Mouse (Mus musculus): ENCODE results near the gene Art4.
A peak's percentile ranks its signal among the peaks of the same experiment; 100 is the strongest.

Art4 gene

GRCm38 (mm10) chr6:136866150-136866549 is 8.6 kb upstream of the Art4 start:
- no peak for DNase-seq (ENCODE audit: low read depth, low spot score)

- DNase-seq (ENCODE audit: low read depth, low spot score) = no peak
Observed at GRCm38 (mm10) chr6:136865360-136865759, 7.8 kb upstream of the Art4 start.

GRCm38 (mm10) chr6:136861020-136861419 is 3.5 kb upstream of the Art4 start:
- DNase-seq (ENCODE audit: low read depth, low spot score) = peak; percentile 61

- DNase-seq (ENCODE audit: low read depth, low spot score) = no peak
Observed at GRCm38 (mm10) chr6:136858420-136858819, 887 bp upstream of the Art4 start.

DNA sequence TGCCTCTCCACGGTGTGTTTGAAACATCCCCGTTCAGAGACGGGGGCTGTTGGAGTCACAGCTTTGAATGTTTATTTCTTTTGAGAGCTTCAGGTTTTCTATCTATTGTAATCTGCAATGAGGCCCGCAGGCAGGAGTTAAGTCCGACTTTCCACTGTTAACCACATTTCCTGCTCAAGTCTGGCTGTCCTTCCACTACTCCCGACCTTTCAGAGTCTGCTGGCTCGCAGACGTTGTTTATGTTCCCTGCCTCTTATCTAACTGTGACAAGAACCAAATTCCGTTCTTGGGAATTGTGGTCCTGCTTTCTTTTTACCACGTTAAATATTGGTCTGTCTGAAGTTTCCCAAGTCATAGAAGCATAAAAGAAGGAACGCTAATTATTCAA is 334 bp upstream of the Art4 start:
- DNase-seq (ENCODE audit: low read depth, low spot score) = no peak

DNA sequence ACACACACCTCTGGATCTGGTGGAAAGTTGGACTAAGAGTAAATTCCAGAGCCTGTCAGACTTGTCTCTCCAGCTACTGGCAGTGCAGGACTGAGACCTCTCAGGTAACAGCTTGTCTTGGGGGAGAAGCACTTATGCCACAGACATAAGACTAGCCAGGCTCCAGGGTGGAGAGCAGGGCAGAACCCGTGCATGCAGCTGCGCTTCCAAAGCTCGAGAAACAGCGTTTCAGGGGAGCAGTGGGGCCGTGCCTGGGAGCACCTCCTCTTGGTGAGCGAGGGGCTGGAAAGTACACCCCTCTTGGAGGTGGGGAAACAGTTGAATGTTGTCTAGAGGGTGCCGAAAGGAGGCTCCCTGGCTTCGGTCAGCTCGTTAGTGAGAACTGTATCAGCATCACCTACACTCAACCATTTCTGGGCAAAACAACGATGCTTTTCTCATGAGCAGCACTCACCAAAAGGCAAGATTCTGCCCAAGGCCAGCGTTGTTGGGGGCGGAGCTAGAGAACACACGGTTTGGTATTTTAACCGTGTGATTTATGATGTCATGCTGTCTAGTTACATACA is 1.4 kb downstream of the Art4 start:
- DNase-seq (ENCODE audit: low read depth, low spot score) = no peak

DNA sequence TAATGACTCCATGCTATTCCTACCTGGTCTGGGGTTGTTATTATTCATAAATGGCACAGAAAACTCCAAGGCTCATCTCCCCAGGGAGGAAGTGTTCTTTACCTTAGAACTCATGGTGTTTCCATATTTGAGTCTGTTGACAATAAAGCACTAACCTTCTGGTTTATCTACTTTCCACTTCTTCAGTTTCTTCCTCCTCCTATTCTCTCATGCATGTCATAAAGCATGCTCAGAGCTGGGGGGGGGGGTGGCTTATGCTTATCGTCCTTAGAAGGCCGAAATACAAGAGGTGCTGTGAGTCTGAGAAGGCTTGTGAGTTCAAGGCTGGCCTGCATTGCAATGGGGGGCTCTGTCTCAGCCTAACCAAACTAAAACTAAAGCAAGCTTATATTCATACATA is 2.4 kb downstream of the Art4 start:
- DNase-seq (ENCODE audit: low read depth, low spot score) = no peak

GRCm38 (mm10) chr6:136854361-136854781 is 3.2 kb downstream of the Art4 start:
- DNase-seq (ENCODE audit: low read depth, low spot score) = no peak

DNA sequence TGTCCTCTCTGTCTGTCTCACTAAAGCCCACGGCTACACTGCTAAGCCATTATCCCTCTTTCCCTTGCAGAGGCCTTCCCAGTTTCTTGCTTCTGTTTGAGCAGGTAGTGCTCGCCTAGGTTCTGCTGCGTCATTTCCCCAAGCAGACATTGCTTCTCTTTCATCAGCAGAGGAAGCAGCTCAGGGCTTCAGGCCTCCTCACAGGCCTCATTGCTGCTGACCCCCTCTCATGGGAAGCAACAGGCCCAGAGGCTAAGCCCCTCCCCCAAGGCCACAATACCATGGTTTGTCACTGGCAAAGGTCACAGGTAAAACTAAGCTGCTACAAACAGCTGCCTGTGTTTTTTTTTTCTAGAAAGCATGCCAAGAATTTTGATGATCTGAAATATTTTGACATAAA is 4.8 kb downstream of the Art4 start:
- no peak for DNase-seq (ENCODE audit: low read depth, low spot score)

- no peak for DNase-seq (ENCODE audit: low read depth, low spot score)
Observed at GRCm38 (mm10) chr6:136852348-136852747, 5.2 kb downstream of the Art4 start.

- DNase-seq (ENCODE audit: low read depth, low spot score) = no peak
Observed at GRCm38 (mm10) chr6:136850267-136850666, 7.3 kb downstream of the Art4 start.

- DNase-seq (ENCODE audit: low read depth, low spot score) = no peak
Observed at GRCm38 (mm10) chr6:136848971-136849370, 8.6 kb downstream of the Art4 start.

DNA sequence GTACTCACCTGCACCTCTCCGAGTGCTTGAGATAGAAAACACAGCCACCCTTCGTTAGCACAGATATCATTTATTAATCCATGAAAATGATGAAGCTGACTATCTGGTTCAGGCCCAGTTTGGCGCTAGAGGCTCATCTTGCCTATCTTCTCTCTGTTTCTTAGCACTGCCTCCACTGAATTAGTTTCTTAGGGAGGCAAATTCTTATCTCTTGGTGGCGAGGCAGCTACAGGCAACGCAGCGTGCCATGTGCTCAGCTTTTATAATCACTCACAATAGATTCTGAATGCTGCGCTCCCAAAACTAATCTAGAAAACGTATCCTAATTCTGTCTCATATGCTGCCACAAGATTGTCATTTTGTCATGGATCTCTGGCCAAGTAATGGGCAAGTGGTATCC is 9.1 kb downstream of the Art4 start:
- no peak for DNase-seq (ENCODE audit: low read depth, low spot score)

GRCm38 (mm10) chr6:136847790-136848189 is 9.7 kb downstream of the Art4 start:
- peak; percentile 77 for DNase-seq (ENCODE audit: low read depth, low spot score)

- no peak for DNase-seq (ENCODE audit: low read depth, low spot score)
Observed at GRCm38 (mm10) chr6:136847267-136847666, 10.3 kb downstream of the Art4 start.

DNA sequence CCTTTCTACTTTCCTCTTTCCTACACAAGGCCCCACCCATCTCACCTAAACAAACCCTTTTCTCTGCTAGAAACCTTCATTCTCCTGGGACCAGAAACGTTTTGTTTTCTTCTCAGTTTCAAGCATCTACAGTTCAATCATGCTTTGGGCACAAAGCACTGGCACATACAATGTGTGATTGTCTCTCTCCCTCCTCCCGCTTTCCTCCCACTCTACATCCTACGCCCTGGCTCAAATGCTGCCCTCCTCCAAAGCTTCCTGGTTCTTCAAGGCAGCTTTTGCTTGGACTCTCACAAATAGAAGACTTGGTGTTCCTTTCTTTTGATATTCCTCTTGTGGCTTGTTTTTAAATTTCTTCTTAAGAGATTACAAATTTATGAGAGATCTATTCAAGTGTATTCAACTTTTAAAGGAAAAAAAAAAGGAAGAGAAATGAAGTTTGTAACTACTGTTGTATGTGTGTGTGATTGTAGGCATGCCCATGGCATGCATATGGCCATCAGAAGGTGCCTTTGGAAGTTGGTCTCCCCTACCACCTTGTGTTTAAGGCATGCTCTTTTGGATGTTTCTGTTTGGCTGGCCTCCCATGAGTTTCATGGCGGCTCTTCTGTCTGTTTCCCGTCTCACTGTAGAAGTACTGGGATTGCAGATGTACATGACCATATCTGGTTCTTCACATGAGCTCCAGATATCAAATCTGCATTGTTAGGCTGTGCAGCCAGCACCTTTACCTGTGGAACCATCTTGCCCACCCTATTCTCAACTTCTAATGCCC is 11.6 kb downstream of the Art4 start:
- no peak for DNase-seq (ENCODE audit: low read depth, low spot score)

DNA sequence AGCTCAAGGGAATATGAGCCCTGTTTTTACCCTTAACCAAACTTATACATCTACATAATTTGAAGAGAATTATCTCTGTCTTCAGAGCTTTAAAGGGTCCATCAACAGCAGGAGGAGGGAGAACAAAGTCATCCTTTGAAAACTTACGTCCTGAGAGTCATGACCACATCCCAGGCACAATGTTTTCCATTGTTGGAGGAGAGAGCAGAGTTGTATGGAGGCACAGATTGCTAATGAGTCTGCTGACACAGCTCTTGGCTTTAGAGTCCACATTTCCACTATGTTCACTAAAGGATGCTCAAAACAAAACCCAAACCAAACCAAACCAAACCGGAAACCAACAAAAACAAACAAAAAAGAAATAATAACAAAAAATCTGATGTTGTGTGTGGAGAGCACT is 12.6 kb downstream of the Art4 start:
- no peak for DNase-seq (ENCODE audit: low read depth, low spot score)

DNA sequence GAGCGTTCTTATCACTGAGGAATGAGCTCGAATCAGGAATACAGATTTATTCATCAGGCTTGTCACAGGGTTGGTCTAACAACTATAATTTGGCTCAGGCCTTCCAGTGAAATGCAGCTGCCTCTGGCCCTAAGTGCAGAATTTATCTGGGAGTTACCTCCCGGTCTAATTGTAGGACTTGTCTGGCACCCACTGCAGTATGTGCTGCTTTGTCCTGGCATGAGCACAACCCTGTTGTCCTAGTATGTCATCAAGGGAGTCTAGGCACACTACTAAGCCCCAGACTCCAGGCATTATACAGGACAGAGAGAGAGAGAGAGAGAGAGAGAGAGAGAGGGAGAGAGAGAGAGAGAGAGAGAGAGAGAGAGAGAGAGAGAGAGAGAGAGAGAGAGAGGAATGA is 20.2 kb downstream of the Art4 start:
- no peak for DNase-seq (ENCODE audit: low read depth, low spot score)

GRCm38 (mm10) chr6:136835352-136835751 is 22.2 kb downstream of the Art4 start, which contains the start of gene Smco3:
Smco3 (minus strand) TSS chr6:136835452.
- DNase-seq (ENCODE audit: low read depth, low spot score) = no peak

GRCm38 (mm10) chr6:136831712-136832111 is 25.8 kb downstream of the Art4 start:
- DNase-seq (ENCODE audit: low read depth, low spot score) = no peak

GRCm38 (mm10) chr6:136828681-136829080 is 28.9 kb downstream of the Art4 start:
- DNase-seq (ENCODE audit: low read depth, low spot score) = no peak

- peak; percentile 99 for DNase-seq (ENCODE audit: low read depth, low spot score)
Observed at GRCm38 (mm10) chr6:136827881-136828561, 29.5 kb downstream of the Art4 start, which contains the start of gene Wbp11. Wbp11 (minus strand) TSS chr6:136828233.

- peak; percentile 86 for DNase-seq (ENCODE audit: low read depth, low spot score)
Observed at GRCm38 (mm10) chr6:136827516-136827880, 30.0 kb downstream of the Art4 start, which contains the start of gene BC049715. BC049715 (plus strand) TSS chr6:136827626.
